Mouse (Mus musculus): Measurements from ENCODE around the gene Sord.
A peak's percentile ranks its signal among the peaks of the same experiment; 100 is the strongest.

The Sord gene

GRCm38 (mm10) chr2:122240735-122241134 is 6.2 kb downstream of the Sord start:
- no peak for DNase-seq (ENCODE audit: low read depth, low spot score)

GRCm38 (mm10) chr2:122241226-122241625 is 6.7 kb downstream of the Sord start:
- no peak for DNase-seq (ENCODE audit: low read depth, low spot score)

- no peak for DNase-seq (ENCODE audit: low read depth, low spot score)
These were observed 7.4 kb downstream of the Sord start for GRCm38 (mm10) chr2:122241935-122242334.

- peak; percentile 74 for DNase-seq (ENCODE audit: low read depth, low spot score)
These were observed 9.2 kb downstream of the Sord start for GRCm38 (mm10) chr2:122243671-122244131.

- no peak for DNase-seq (ENCODE audit: low read depth, low spot score)
These were observed 13.2 kb downstream of the Sord start for GRCm38 (mm10) chr2:122247786-122248185.

GRCm38 (mm10) chr2:122255997-122256396 is 21.4 kb downstream of the Sord start:
- no peak for DNase-seq (ENCODE audit: low read depth, low spot score)

- DNase-seq (ENCODE audit: low read depth, low spot score) = no peak
These were observed 26.2 kb downstream of the Sord start for GRCm38 (mm10) chr2:122260729-122261128.

GRCm38 (mm10) chr2:122264690-122265089 is 30.1 kb downstream of the Sord start:
- DNase-seq (ENCODE audit: low read depth, low spot score) = peak; percentile 46

- DNase-seq (ENCODE audit: low read depth, low spot score) = no peak
These were observed 32.1 kb downstream of the Sord start for GRCm38 (mm10) chr2:122266407-122267193.

- DNase-seq (ENCODE audit: low read depth, low spot score) = no peak
These were observed 44.2 kb downstream of the Sord start for GRCm38 (mm10) chr2:122278769-122279168.

- no peak for DNase-seq (ENCODE audit: low read depth, low spot score)
These were observed 49.5 kb downstream of the Sord start for GRCm38 (mm10) chr2:122284091-122284490.

- DNase-seq (ENCODE audit: low read depth, low spot score) = no peak
These were observed 51.6 kb downstream of the Sord start for GRCm38 (mm10) chr2:122286137-122286536.

- DNase-seq (ENCODE audit: low read depth, low spot score) = no peak
These were observed 60.4 kb downstream of the Sord start for GRCm38 (mm10) chr2:122294916-122295315.

- no peak for DNase-seq (ENCODE audit: low read depth, low spot score)
These were observed 62.9 kb downstream of the Sord start for GRCm38 (mm10) chr2:122297271-122298095.

GRCm38 (mm10) chr2:122298096-122298499 is 63.5 kb downstream of the Sord start, which contains the start of gene Duox2:
TSS of gene Duox2 (minus strand) at chr2:122298449.
- no peak for DNase-seq (ENCODE audit: low read depth, low spot score)

- DNase-seq (ENCODE audit: low read depth, low spot score) = peak; percentile 43
These were observed 64.3 kb downstream of the Sord start, which contains the start of gene Duoxa2 for GRCm38 (mm10) chr2:122298596-122299490. TSS of gene Duoxa2 (plus strand) at chr2:122298900.

- DNase-seq (ENCODE audit: low read depth, low spot score) = no peak
These were observed 65.5 kb downstream of the Sord start for GRCm38 (mm10) chr2:122299911-122300655.

- no peak for DNase-seq (ENCODE audit: low read depth, low spot score)
These were observed 66.1 kb downstream of the Sord start for GRCm38 (mm10) chr2:122300656-122301020.

GRCm38 (mm10) chr2:122301081-122301920 is 66.8 kb downstream of the Sord start:
- DNase-seq (ENCODE audit: low read depth, low spot score) = no peak
